Mouse (Mus musculus) limb, embryonic 13.5 days (tissue): ENCODE measurements around the gene Rxrb. TPM values are rescaled to one million over a fixed set of nuclear protein-coding genes. Genes with fewer than 3 reads are reported as not detected.
A peak's percentile ranks its signal among the peaks of the same experiment; 100 is the strongest.

Source experiments
- ATAC-seq: fragments of 200-750 bp; cut with Nextera tagmentation; 2 replicates; pipeline ENCODE4 v1.8.0; 2017; ENCODE audit warnings: low read depth, moderate number of reproducible peaks, moderate TSS enrichment; ENCODE audit not compliant: low FRiP score
- H3K27ac ChIP-seq: fragments of 300-500 bp; sonication (generic); 2 replicates; pipeline ENCODE4 v1.5.1; 2015; ENCODE audit warnings: inconsistent platforms, mild to moderate bottlenecking, moderate library complexity
- H3K27me3 ChIP-seq: fragments of 300-500 bp; sonication (generic); 2 replicates; pipeline ENCODE4 v1.6.1; 2015; ENCODE audit warnings: mild to moderate bottlenecking, inconsistent platforms
- H3K36me3 ChIP-seq: fragments of 300-500 bp; sonication (generic); 2 replicates; pipeline ENCODE4 v1.6.1; 2015; ENCODE audit warnings: inconsistent platforms, mild to moderate bottlenecking, moderate library complexity
- H3K4me1 ChIP-seq: fragments of 300-500 bp; sonication (generic); 2 replicates; pipeline ENCODE4 v1.6.1; 2015; ENCODE audit warnings: inconsistent platforms
- H3K4me2 ChIP-seq: fragments of 300-500 bp; sonication (generic); replicated peaks from 2 replicates; pipeline ENCODE4 v1.6.1; 2015; ENCODE audit warnings: inconsistent platforms, mild to moderate bottlenecking, moderate library complexity
- H3K4me3 ChIP-seq: fragments of 300-500 bp; sonication (generic); 2 replicates; pipeline ENCODE4 v1.5.1; 2015; ENCODE audit warnings: moderate library complexity, mild to moderate bottlenecking, inconsistent platforms
- H3K9ac ChIP-seq: fragments of 300-500 bp; sonication (generic); 2 replicates; pipeline ENCODE4 v1.6.1; 2015; ENCODE audit warnings: mild to moderate bottlenecking, inconsistent platforms
- H3K9me3 ChIP-seq: fragments of 300-500 bp; sonication (generic); 2 replicates; pipeline ENCODE4 v1.6.1; 2016; ENCODE audit warnings: inconsistent platforms
- WGBS: fragments of 180-500 bp; shearing (Covaris S2); methylation state at CpG from one replicate; pipeline ENCODE4 v1.1.7; 2015; 5-methylcytosine and 5-hydroxymethylcytosine counted together
- polyA plus RNA-seq: library from polyadenylated mRNA; unstranded; fragments of >200 nt; fragmentation: Nextera tagmentation; extraction: Ambion mirVana; gene quantifications from 2 replicates; pipeline ENCODE4 v1.2.1, GENCODE M21; 2015

The Rxrb gene
- polyA plus RNA-seq, 1 experiment from 2014 or later: 56.1 TPM

DNA sequence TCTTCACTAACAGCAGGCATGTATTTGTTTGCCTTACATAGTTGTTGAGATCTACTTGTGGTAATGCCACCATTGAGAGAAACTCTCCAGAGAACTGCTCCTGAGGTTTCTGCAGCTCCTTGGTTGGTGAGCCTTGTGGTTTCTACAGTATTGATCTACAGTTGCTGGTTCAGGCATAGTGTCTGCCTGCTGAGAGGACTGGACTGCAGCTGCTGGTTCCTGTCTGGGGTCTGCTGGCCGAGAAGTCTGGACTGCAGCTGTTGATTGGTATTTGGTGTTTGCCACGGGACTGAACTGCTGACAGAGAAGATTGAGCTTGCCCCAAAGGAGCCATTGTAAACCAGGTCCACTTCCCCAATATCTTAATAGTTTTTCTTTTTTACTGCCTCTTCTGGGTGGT is 25.0 kb upstream of the Rxrb start:
- Histone ChIP-seq H3K9me3 (no peaks in the 10 kb centered on the region), H3K4me1 (no peaks in the 10 kb centered on the region), H3K27me3 (peaks cover 21% of the 10 kb centered on the region), H3K4me3 (no peak overlapping the region), H3K9ac (no peak overlapping the region), H3K36me3 (no peaks in the 10 kb centered on the region), H3K4me2 (no peak overlapping the region), H3K27ac (no peak overlapping the region)
- WGBS: 32% methylated on average over 2 of the region's 2 CpGs
- ATAC-seq: no peak

DNA sequence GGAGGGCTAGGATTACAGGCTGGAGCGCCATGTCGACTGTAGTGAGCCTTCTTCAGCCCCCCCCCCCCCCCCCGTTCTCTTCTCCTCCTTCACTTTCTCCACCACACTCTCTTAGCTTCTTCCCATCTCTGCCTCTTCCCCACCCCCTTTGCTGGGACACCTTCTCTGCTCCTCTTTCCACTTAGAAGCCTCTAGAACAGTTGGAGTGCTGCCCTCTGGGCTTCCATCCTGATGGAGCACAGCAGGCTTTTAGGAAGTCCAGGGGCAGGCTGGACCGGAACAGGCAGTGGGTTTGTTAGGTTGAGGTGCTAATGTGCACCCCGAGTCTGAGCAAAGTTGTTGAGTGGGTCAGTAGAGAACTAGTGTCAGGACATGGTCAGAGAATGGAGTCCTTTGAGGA is 21.5 kb upstream of the Rxrb start:
- Histone ChIP-seq H3K4me1 (no peaks in the 10 kb centered on the region), H3K9ac (no peak overlapping the region), H3K9me3 (0 out of 2 replicates have a peak, but pooled peaks cover 3% of the 10 kb centered on the region), H3K36me3 (no peaks in the 10 kb centered on the region), H3K27ac (no peak overlapping the region), H3K4me3 (no peak overlapping the region), H3K27me3 (peaks cover 5% of the 10 kb centered on the region; the same call in 1 of the 2 replicates), H3K4me2 (no peak overlapping the region)
- ATAC-seq: no peak
- 78% methylated on average over 5 of the region's 5 CpGs for WGBS

DNA sequence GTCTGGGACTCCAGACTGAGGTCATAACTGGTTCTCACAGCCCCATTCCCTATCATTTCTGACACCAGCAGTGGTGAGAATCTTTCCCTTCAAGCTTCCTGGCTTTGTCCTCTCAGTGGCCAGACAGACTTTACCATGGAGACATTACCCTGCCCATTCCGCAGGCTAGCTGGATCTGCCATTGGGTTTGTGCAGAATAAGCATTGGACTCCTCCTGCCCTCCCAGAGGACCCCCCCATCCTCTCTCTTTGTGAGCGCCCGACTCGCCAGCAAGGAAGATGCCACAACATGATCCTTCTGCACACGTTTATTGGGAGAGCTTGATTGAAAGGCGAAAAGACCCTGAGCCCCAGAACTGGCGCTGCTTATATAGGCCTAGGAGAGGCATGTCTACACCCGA is 18.2 kb upstream of the Rxrb start:
- H3K27me3 ChIP-seq: no peaks in the 10 kb centered on the region
- H3K27ac ChIP-seq: no peak overlapping the region
- no peak overlapping the region for H3K4me3 ChIP-seq
- peaks cover 3% of the 10 kb centered on the region; the same call in 1 of the 2 replicates for H3K9me3 ChIP-seq
- H3K36me3 ChIP-seq: no peaks in the 10 kb centered on the region
- H3K4me2 ChIP-seq: no peak overlapping the region
- H3K4me1 ChIP-seq: no peaks in the 10 kb centered on the region
- 92% methylated on average over 8 of the region's 8 CpGs for WGBS
- no peak for ATAC-seq
- H3K9ac ChIP-seq: no peak overlapping the region

DNA sequence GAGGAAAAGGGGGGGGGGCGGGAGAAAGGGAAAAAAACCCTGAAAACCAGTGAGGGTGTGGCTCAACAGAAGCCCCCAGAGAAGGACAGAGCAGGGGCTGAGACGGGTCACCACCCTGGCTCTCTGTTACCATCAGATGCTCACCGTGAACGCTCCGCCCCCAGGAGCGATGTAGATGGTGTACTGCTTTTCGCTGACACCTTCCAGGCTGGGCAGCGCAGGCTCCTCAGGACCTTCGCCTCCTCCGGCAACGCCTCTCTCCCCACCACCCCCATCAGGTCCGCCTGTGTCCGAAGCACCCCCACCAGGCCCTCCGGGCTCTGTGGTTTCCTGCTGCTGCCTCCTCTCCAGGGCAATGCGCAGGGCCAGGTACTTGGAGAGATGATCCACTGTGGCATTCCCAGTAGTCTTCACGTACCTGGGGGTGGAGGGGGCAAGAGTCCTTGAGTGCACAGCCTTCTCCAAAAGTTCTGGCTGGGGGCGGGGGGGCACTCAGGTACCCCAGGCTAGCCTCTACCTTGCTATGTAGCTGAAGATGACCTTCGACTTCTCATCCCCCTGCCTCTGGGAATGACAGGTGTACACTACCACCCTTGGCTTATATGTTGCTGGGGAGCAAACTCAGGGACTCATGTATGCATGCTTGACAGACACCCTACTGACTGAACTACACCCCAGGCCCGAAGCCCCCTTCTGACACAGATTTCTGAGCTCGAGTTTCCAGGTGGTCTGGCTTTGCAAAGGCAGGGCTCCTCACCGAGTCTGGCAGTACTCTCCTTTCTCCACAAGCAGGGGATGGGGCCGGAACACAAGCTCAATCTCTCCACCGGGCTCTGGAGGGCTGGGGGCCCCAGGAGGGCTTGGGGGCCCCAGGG is 9.8 kb upstream of the Rxrb start:
- H3K9me3 ChIP-seq: peaks cover 14% of the 10 kb centered on the region
- no peak overlapping the region for H3K9ac ChIP-seq
- no peak for ATAC-seq
- no peaks in the 10 kb centered on the region for H3K27me3 ChIP-seq
- 95% methylated on average over 23 of the region's 23 CpGs for WGBS
- H3K4me3 ChIP-seq: no peak overlapping the region
- H3K4me2 ChIP-seq: no peak overlapping the region
- no peak overlapping the region for H3K27ac ChIP-seq
- H3K4me1 ChIP-seq: peaks cover 28% of the 10 kb centered on the region
- peaks cover 35% of the 10 kb centered on the region for H3K36me3 ChIP-seq

DNA sequence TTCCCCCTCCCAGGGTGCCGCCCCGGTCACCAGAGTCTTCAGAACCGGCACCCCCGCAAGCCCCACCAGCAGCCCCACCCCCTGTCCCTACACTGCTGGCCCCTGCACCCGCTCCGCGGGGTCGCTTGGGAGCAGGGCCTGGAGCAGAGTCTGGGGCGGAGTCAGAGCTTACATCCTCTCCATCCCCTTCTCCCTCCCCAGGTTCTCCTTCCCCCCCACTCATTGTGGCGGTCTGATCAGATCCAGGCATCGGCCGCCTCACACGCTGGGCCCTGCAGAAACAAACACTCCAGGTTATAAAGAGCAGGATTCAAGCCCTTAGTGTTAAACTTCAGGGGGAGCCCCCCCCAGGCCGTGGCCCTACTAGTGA is 9.2 kb upstream of the Rxrb start:
- WGBS: 90% methylated on average over 14 of the region's 14 CpGs
- Histone ChIP-seq H3K27ac (no peak overlapping the region), H3K4me3 (no peak overlapping the region), H3K4me1 (peaks cover 34% of the 10 kb centered on the region), H3K9me3 (peaks cover 14% of the 10 kb centered on the region), H3K9ac (no peak overlapping the region), H3K27me3 (no peaks in the 10 kb centered on the region), H3K4me2 (no peak overlapping the region), H3K36me3 (peaks cover 35% of the 10 kb centered on the region)
- no peak for ATAC-seq

DNA sequence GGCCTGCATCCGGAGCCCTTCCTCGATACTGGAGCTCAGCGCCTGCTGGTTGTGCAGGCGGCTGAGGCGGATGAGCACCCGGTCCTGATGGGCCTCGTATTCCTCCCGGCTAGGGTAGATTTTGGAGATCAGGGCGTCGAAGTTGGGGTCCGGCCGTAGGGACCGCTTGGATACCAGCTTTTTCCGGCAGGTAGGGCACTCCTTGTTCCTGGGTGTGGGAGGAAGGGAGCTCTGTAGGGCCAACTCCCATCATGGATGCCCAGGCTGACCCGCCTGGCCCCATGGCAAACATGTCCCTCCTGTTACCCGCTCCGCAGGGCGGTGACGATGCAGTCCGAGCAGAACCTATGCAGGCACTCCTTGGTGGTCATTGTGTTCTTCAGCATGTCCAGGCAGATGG is 8.6 kb upstream of the Rxrb start:
- Histone ChIP-seq H3K4me1 (peaks cover 35% of the 10 kb centered on the region), H3K4me2 (no peak overlapping the region), H3K4me3 (no peak overlapping the region), H3K9ac (no peak overlapping the region), H3K27me3 (no peaks in the 10 kb centered on the region), H3K9me3 (peaks cover 14% of the 10 kb centered on the region), H3K27ac (no peak overlapping the region), H3K36me3 (peaks cover 35% of the 10 kb centered on the region)
- no peak for ATAC-seq
- WGBS: 96% methylated on average over 20 of the region's 20 CpGs

DNA sequence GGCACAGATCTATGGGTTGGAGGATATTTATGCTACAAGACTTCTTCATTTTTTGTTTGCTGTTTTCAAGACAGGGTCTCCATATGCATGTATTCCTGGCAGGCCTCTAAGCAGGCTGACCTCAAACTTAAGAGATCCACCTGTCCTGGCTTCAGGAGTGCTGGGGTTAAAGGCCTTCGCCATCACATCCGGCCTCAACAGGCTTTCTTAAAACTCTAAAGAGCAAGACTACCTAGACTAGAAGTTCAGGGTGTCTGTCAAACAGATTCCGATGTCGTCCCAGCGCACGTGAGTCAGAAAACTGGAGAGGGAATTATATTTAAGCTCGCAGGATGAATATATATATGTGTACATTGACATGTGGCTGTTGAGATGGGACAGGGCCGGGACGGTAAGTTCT is 7.9 kb upstream of the Rxrb start:
- peaks cover 42% of the 10 kb centered on the region for H3K36me3 ChIP-seq
- peak overlapping the region; percentile 94; the same call in 1 of the 2 replicates for H3K27ac ChIP-seq
- H3K9ac ChIP-seq: peak overlapping the region; percentile 94
- H3K4me2 ChIP-seq: peak overlapping the region; percentile 97
- 69% methylated on average over 9 of the region's 9 CpGs for WGBS
- H3K27me3 ChIP-seq: no peaks in the 10 kb centered on the region
- H3K9me3 ChIP-seq: peaks cover 14% of the 10 kb centered on the region
- H3K4me3 ChIP-seq: peak overlapping the region; percentile 81
- ATAC-seq: no peak
- peaks cover 42% of the 10 kb centered on the region for H3K4me1 ChIP-seq

DNA sequence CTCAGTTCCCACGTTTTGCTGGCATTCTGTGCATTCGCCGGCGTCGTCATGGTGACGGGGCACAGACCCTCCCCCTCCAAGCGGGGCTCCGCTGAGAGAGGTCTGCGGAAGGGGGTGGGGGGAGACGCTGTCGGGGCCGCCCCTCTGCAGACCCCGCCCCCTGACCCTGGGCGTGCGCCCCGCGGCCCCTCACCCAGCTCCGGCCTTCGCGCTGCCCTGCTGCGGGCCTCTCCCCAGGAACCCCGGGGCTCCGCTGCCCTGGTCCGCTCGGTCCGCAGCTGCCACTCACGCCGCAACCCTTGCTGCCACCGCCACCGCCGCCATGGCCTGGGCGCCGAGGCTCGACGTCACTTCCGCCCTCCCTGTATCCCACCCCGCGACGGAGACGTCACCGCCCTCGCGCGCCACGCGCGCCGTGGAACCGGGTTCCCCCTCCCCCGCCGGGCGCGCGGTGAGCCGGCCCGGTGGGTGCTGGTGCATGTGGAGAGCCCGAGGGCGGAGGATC is 7.2 kb upstream of the Rxrb start, which contains the start of gene Ring1:
TSS of gene Ring1 (minus strand) at position 364 of the 505 bp plus-strand sequence.
- H3K9ac ChIP-seq: peak within 1 kb of the TSS; percentile 94
- H3K4me1 ChIP-seq: peaks cover 49% of the 10 kb centered on the region
- peak; percentile 76 for ATAC-seq
- peak within 1 kb of the TSS; percentile 81 for H3K4me3 ChIP-seq
- WGBS: under 1% methylated on average over 56 of the region's 58 CpGs
- no peaks in the 10 kb centered on the region for H3K27me3 ChIP-seq
- H3K36me3 ChIP-seq: peaks cover 48% of the 10 kb centered on the region
- H3K4me2 ChIP-seq: peak within 1 kb of the TSS; percentile 97
- peak within 1 kb of the TSS; percentile 94 for H3K27ac ChIP-seq
- H3K9me3 ChIP-seq: peaks cover 9% of the 10 kb centered on the region

DNA sequence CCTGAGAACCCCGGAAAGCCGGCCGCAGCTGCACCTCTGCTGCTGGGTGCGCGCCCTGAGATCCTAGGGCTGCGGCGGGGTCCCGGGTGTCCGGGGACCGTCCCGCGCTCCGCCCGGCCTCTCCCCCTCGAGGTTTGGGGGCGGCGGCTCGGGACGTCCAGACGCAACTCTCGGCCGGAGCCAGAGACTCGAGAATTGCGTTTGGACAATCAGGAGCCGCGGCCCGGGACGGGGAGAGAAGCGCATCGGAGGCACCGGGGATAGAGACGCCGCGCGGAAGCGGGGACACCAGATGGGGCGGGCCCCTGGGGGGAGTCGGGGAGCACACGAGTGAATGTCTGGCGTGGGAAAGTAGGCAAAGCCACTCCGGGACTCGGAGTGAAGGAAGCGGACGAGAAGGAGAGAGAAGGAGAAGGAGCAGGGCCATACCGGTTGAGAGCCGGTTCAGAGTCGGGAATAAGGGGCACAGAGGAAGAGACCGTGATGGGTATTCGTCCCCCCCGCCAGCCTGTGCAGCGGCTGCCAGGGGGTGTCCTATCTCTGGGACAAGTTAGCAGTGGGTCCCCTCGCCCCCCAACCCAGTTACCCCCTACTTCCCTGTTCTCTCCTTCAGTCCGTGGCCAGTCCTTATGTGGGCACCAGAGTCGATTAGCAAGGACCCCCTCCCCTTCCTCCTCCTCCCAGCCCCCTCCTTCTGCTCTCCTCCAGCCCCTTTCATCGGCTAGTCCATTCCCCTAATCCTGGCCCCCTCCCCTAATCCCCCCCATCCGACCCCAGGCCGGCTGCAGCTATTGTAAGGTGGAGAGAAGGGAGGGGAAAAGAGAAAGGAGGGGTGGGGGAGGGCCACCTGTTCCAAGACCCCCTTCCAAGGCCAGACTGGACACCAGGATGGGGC is 6.5 kb upstream of the Rxrb start:
- Histone ChIP-seq H3K36me3 (peaks cover 53% of the 10 kb centered on the region), H3K4me1 (peaks cover 56% of the 10 kb centered on the region), H3K27ac (peak overlapping the region; percentile 94), H3K4me2 (peak overlapping the region; percentile 97), H3K4me3 (peak overlapping the region; percentile 81), H3K27me3 (no peaks in the 10 kb centered on the region), H3K9me3 (0 out of 2 replicates have a peak, but pooled peaks cover 2% of the 10 kb centered on the region), H3K9ac (peak overlapping the region; percentile 94)
- ATAC-seq: no peak
- under 1% methylated on average over 53 of the region's 57 CpGs for WGBS

DNA sequence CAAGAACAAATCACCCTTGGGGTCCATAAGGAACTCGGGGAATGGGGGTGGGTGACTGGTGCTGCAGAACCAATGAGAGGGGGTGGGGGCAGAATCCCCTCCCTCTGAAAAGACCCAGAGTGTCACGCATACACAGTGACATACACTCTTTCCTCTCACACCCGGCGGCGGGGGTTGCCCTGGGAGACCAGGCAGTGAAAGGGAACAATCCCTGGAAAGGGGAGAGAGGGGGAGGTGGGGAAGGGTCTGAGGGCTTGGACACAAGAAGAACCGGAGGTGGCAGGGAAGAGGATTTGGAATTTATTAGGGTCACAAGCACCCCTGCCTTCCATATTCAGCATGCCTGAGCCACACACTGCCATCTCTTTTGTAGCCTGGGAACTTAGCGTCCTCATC is 5.9 kb upstream of the Rxrb start:
- WGBS: 17% methylated on average over 6 of the region's 7 CpGs

DNA sequence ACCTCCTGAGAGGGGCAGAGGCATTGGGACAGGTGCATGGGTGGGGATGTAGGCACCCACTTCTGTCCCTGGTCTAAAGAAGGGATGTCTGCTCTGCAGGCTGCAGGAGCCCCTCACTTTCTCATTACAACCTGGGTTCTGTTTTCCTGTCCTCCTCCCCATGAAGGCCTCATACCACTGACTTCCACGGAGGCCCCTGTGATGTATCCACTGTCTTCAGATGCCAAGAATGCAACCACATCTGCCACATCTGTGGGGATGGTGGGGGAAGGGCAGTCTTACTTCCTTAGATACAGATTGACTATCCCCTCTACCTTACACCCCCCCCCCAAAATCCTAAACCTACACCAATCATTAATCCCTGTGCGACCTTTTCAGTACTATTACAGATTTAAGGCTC is 5.4 kb upstream of the Rxrb start:
- Histone ChIP-seq H3K27ac (0 out of 2 replicates have a peak overlapping the region, but pooled peaks have one; percentile 44), H3K9ac (peak overlapping the region; percentile 94), H3K4me3 (peak overlapping the region; percentile 85), H3K27me3 (no peaks in the 10 kb centered on the region), H3K36me3 (peaks cover 49% of the 10 kb centered on the region), H3K4me2 (peak overlapping the region; percentile 97), H3K4me1 (peaks cover 64% of the 10 kb centered on the region), H3K9me3 (no peaks in the 10 kb centered on the region)
- WGBS: 30% methylated on average over 2 of the region's 2 CpGs
- no peak for ATAC-seq

More for the DNA sequence above, 5.9 kb upstream of the Rxrb start:
- H3K4me2 ChIP-seq: peak overlapping the region; percentile 97
- no peaks in the 10 kb centered on the region for H3K9me3 ChIP-seq
- H3K27me3 ChIP-seq: no peaks in the 10 kb centered on the region
- peak overlapping the region; percentile 94 for H3K9ac ChIP-seq
- no peak for ATAC-seq
- H3K4me3 ChIP-seq: peak overlapping the region; percentile 81
- peaks cover 63% of the 10 kb centered on the region for H3K4me1 ChIP-seq
- H3K36me3 ChIP-seq: peaks cover 53% of the 10 kb centered on the region
- H3K27ac ChIP-seq: 0 out of 2 replicates have a peak overlapping the region, but pooled peaks have one; percentile 44
